Comparison of ENCODE assay signal across 9 mouse cellular contexts in genomic region chr10:71284131-71284510, GRCm38 (mm10). TPM values are rescaled to one million over a fixed set of nuclear protein-coding genes. Genes with fewer than 3 reads are reported as not detected.
DNase-seq lines count a peak whose midpoint lies in the region; ATAC-seq and TF ChIP-seq lines count a peak whose summit lies in the region.
"Had no signal": no experiment of that assay in that cellular context is flagged by ENCODE, and none has a peak within 500 bp of the region (broad histone marks: within the 10 kb centered on the region; RNA-seq: fewer than 3 reads in every experiment).

No protein-coding gene starts in this region.

- peak overlapping the region; percentile 56; the same call in 1 of the 2 replicates for H3K27ac ChIP-seq in embryonic facial prominence, embryonic 15.5 days (replicated peaks)
- no peak overlapping the region for H3K27ac ChIP-seq in intestine, embryonic 16.5 days (ENCODE audit: low read length)
- peak overlapping the region; percentile 88 for H3K27ac ChIP-seq in neural tube, embryonic 14.5 days (ENCODE audit: low read depth, low read length)

- TF ChIP-seq POLR2A in lung, adult 2 months (IDR thresholded peaks at IDR 0.05; ENCODE audit: borderline replicate concordance, extremely low read depth, low read depth, low read length): no peak

- DNase-seq in lung, adult 2 months: no peak
- DNase-seq in lung, adult 18-20 months: no peak
- DNase-seq in cerebellum, adult 9-11 months: no peak
- DNase-seq in cerebellum, postnatal 25 days: no peak
- DNase-seq in adrenal gland, adult 18-20 months (ENCODE audit: low spot score in 2 of 2): no peak
- DNase-seq: adrenal gland, postnatal 14 days had no signal

- no peaks in the 10 kb centered on the region; the same call in 1 of the 2 replicates for H3K27me3 ChIP-seq in embryonic facial prominence, embryonic 15.5 days
- H3K27me3 ChIP-seq in intestine, embryonic 16.5 days (replicated peaks; ENCODE audit: control insufficient read depth, insufficient read depth, low read length): no peaks in the 10 kb centered on the region
- H3K27me3 ChIP-seq in neural tube, embryonic 14.5 days (ENCODE audit: control insufficient read depth, insufficient read depth, low read length): peaks cover 2% of the 10 kb centered on the region; the same call in 1 of the 2 replicates

- peak overlapping the region; percentile 77; the same call in 1 of the 2 replicates for H3K9ac ChIP-seq in embryonic facial prominence, embryonic 15.5 days
- H3K9ac ChIP-seq in intestine, embryonic 16.5 days (ENCODE audit: low read depth, low read length): peak overlapping the region; percentile 96
- H3K9ac ChIP-seq in neural tube, embryonic 14.5 days (replicated peaks; ENCODE audit: low read depth, low read length): peak overlapping the region; percentile 99

- H3K4me1 ChIP-seq in lung, adult 2 months (ENCODE audit: control insufficient read depth, insufficient read depth, low read length): peaks cover 7% of the 10 kb centered on the region
- peaks cover 10% of the 10 kb centered on the region; the same call in 1 of the 2 replicates for H3K4me1 ChIP-seq in embryonic facial prominence, embryonic 15.5 days
- H3K4me1 ChIP-seq in intestine, embryonic 16.5 days (ENCODE audit: control insufficient read depth, insufficient read depth, low read length): peaks cover 14% of the 10 kb centered on the region
- peaks cover 26% of the 10 kb centered on the region for H3K4me1 ChIP-seq in neural tube, embryonic 14.5 days (ENCODE audit: control insufficient read depth, insufficient read depth, low read length)

- H3K36me3 ChIP-seq in embryonic facial prominence, embryonic 15.5 days: no peaks in the 10 kb centered on the region
- no peaks in the 10 kb centered on the region for H3K36me3 ChIP-seq in intestine, embryonic 16.5 days (ENCODE audit: control insufficient read depth, insufficient read depth, low read length)
- no peaks in the 10 kb centered on the region for H3K36me3 ChIP-seq in neural tube, embryonic 14.5 days (ENCODE audit: control insufficient read depth, insufficient read depth, low read length)

- H3K4me3 ChIP-seq in lung, adult 2 months (replicated peaks; ENCODE audit: extremely low read depth, low read depth, low read length): peak overlapping the region; percentile 56
- peak overlapping the region; percentile 91 for H3K4me3 ChIP-seq in embryonic facial prominence, embryonic 15.5 days (replicated peaks)
- peak overlapping the region; percentile 98 for H3K4me3 ChIP-seq in intestine, embryonic 16.5 days (ENCODE audit: low read length)
- peak overlapping the region; percentile 98 for H3K4me3 ChIP-seq in neural tube, embryonic 14.5 days (ENCODE audit: low read depth, low read length)

- no peak for ATAC-seq in embryonic facial prominence, embryonic 15.5 days (ENCODE audit: insufficient number of reproducible peaks, low FRiP score, low TSS enrichment, low read depth)
- no peak for ATAC-seq in intestine, embryonic 16.5 days
- ATAC-seq in neural tube, embryonic 14.5 days (ENCODE audit: low read depth): no peak

- no peaks in the 10 kb centered on the region for H3K9me3 ChIP-seq in embryonic facial prominence, embryonic 15.5 days (replicated peaks)
- H3K9me3 ChIP-seq in intestine, embryonic 16.5 days (ENCODE audit: control insufficient read depth, low read length): no peaks in the 10 kb centered on the region
- no peaks in the 10 kb centered on the region for H3K9me3 ChIP-seq in neural tube, embryonic 14.5 days (ENCODE audit: control insufficient read depth, low read length)

- peak overlapping the region; percentile 68 for H3K4me2 ChIP-seq in embryonic facial prominence, embryonic 15.5 days (replicated peaks)
- peak overlapping the region; percentile 88 for H3K4me2 ChIP-seq in intestine, embryonic 16.5 days (ENCODE audit: low read depth, low read length)
- H3K4me2 ChIP-seq in neural tube, embryonic 14.5 days (ENCODE audit: low read depth, low read length): peak overlapping the region; percentile 57

- 15% methylated on average over 8 of the region's 8 CpGs for WGBS in lung, adult 2 months
- WGBS in embryonic facial prominence, embryonic 15.5 days: 16% methylated on average over 8 of the region's 8 CpGs
- 9% methylated on average over 8 of the region's 8 CpGs for WGBS in intestine, embryonic 16.5 days
- WGBS in neural tube, embryonic 14.5 days: 5% methylated on average over 8 of the region's 8 CpGs

- no peak for TF ChIP-seq CTCF in lung, adult 2 months (IDR thresholded peaks at IDR 0.05; ENCODE audit: insufficient read depth, low read length)

RNA-seq across cellular contexts. Expression of gene Ube2d1, which starts 0.9 kb away (rescaled TPM):
- 31.4 and 34.3 TPM in 2 replicates for polyA plus RNA-seq in lung, adult 2 months (2012; rRNA removed)
- polyA plus RNA-seq in embryonic facial prominence, embryonic 15.5 days (2015; fragmentation: Nextera tagmentation; extraction: Ambion mirVana): 54.9 and 61.5 TPM in 2 replicates
- 43.7 and 45.0 TPM in 2 replicates for polyA plus RNA-seq in intestine, embryonic 16.5 days (2015; fragmentation: Nextera tagmentation; extraction: Ambion mirVana)
- polyA plus RNA-seq in neural tube, embryonic 14.5 days (2014; fragmentation: Nextera tagmentation; extraction: Ambion mirVana): 218 and 220 TPM in 2 replicates
- total RNA-seq in adrenal gland, adult 18-20 months (2021): 10 to 100 TPM; 15.2 to 18.3 TPM

RNA-seq across cellular contexts. Expression of gene Tfam, which starts 46.0 kb away (rescaled TPM):
- 4.5 and 5.1 TPM in 2 replicates for polyA plus RNA-seq in lung, adult 2 months (2012; rRNA removed)
- polyA plus RNA-seq in embryonic facial prominence, embryonic 15.5 days (2015; fragmentation: Nextera tagmentation; extraction: Ambion mirVana): 56.6 and 61.6 TPM in 2 replicates
- 70.7 and 76.5 TPM in 2 replicates for polyA plus RNA-seq in intestine, embryonic 16.5 days (2015; fragmentation: Nextera tagmentation; extraction: Ambion mirVana)
- 45.7 and 48.1 TPM in 2 replicates for polyA plus RNA-seq in neural tube, embryonic 14.5 days (2014; fragmentation: Nextera tagmentation; extraction: Ambion mirVana)
- 10 to 100 TPM; 42.8 to 57.0 TPM for total RNA-seq in adrenal gland, adult 18-20 months (2021)
